Comparison of ENCODE assay signal across 8 mouse cellular contexts in genomic region chr9:20746017-20746660, GRCm38 (mm10). TPM values are rescaled to one million over a fixed set of nuclear protein-coding genes. Genes with fewer than 3 reads are reported as not detected.
A peak's percentile ranks its signal among the peaks of the same experiment; 100 is the strongest.
DNase-seq lines count a peak whose midpoint lies in the region; ATAC-seq and TF ChIP-seq lines count a peak whose summit lies in the region.
"Had no signal": no experiment of that assay in that cellular context is flagged by ENCODE, and none has a peak within 500 bp of the region (broad histone marks: within the 10 kb centered on the region; RNA-seq: fewer than 3 reads in every experiment).

Gene Olfm2, minus strand, starts transcription at chr9:20746349.

- H3K4me2 ChIP-seq in hindbrain, postnatal 0 days (ENCODE audit: low read depth, low read length), result peak within 1 kb of the TSS; percentile 87
- H3K4me2 ChIP-seq in liver, embryonic 14.5 days (ENCODE audit: low read depth), result peak within 1 kb of the TSS; percentile 49

- H3K9me3 ChIP-seq in embryonic facial prominence, embryonic 10.5 days, result no peaks in the 10 kb centered on the region
- H3K9me3 ChIP-seq in hindbrain, postnatal 0 days (ENCODE audit: low read length), result no peaks in the 10 kb centered on the region
- H3K9me3 ChIP-seq in liver, embryonic 14.5 days (ENCODE audit: control insufficient read depth, low read length), result no peaks in the 10 kb centered on the region

- no peak for DNase-seq in lung, adult 2 months
- DNase-seq in lung, postnatal 4 days, result no peak
- peak; percentile 82 for DNase-seq in embryonic facial prominence, embryonic 10.5 days (ENCODE audit: low spot score)
- peak; percentile 69 for DNase-seq in hindbrain, postnatal 0 days (ENCODE audit: low spot score)
- no peak for DNase-seq in liver, embryonic 14.5 days (ENCODE audit: low read depth in 3 of 3, low spot score in 3 of 3)
- no peak for DNase-seq in urinary bladder, postnatal 10 days (ENCODE audit: low spot score)

- H3K27me3 ChIP-seq in embryonic facial prominence, embryonic 10.5 days (replicated peaks; ENCODE audit: low read depth, poor library complexity, severe bottlenecking), result peaks cover 72% of the 10 kb centered on the region
- no peaks in the 10 kb centered on the region for H3K27me3 ChIP-seq in hindbrain, postnatal 0 days (ENCODE audit: insufficient read depth, low read length)
- H3K27me3 ChIP-seq in liver, embryonic 14.5 days (ENCODE audit: control insufficient read depth, insufficient read depth, low read length), result peaks cover 42% of the 10 kb centered on the region

- TF ChIP-seq EP300 in liver, embryonic 14.5 days (IDR thresholded peaks at IDR 0.05; ENCODE audit: low read depth), result no peak

- peak; percentile 49 for ATAC-seq in hindbrain, postnatal 0 days
- ATAC-seq in liver, embryonic 14.5 days (ENCODE audit: insufficient read depth), result no peak
- ATAC-seq in granulocyte monocyte progenitor cell, adult 5-6 weeks (replicated peaks; ENCODE audit: poor library complexity, severe bottlenecking), result no peak

- no peak within 1 kb of the TSS for H3K4me3 ChIP-seq in lung, adult 2 months (replicated peaks; ENCODE audit: extremely low read depth, low read depth, low read length)
- H3K4me3 ChIP-seq in embryonic facial prominence, embryonic 10.5 days, result peak within 1 kb of the TSS; percentile 67
- peak within 1 kb of the TSS; percentile 75 for H3K4me3 ChIP-seq in hindbrain, postnatal 0 days (ENCODE audit: low read length)
- H3K4me3 ChIP-seq in liver, embryonic 14.5 days (ENCODE audit: insufficient read depth in 1 of 2, low read depth in 2 of 2, low read length in 2 of 2), result peak within 1 kb of the TSS in 1 of 2 experiments; percentile 32; a peak in 2 of 4 replicates

- H3K27ac ChIP-seq in embryonic facial prominence, embryonic 10.5 days (replicated peaks), result peak within 1 kb of the TSS; percentile 76
- peak within 1 kb of the TSS; percentile 74; the same call in 1 of the 2 replicates for H3K27ac ChIP-seq in hindbrain, postnatal 0 days
- no peak within 1 kb of the TSS for H3K27ac ChIP-seq in liver, embryonic 14.5 days

- H3K36me3 ChIP-seq in embryonic facial prominence, embryonic 10.5 days (replicated peaks), result no peaks in the 10 kb centered on the region
- no peaks in the 10 kb centered on the region for H3K36me3 ChIP-seq in hindbrain, postnatal 0 days (ENCODE audit: insufficient read depth, low read length)
- H3K36me3 ChIP-seq in liver, embryonic 14.5 days (replicated peaks; ENCODE audit: control insufficient read depth, insufficient read depth, low read depth), result no peaks in the 10 kb centered on the region

- 1% methylated on average over 50 of the region's 50 CpGs for WGBS in lung, adult 2 months
- WGBS in embryonic facial prominence, embryonic 10.5 days, result under 1% methylated on average over 49 of the region's 50 CpGs
- WGBS in hindbrain, postnatal 0 days, result under 1% methylated on average over 42 of the region's 50 CpGs
- 2% methylated on average over 28 of the region's 50 CpGs for WGBS in liver, embryonic 14.5 days (ENCODE audit: insufficient replicate concordance)

- H3K4me1 ChIP-seq in lung, adult 2 months (ENCODE audit: control insufficient read depth, insufficient read depth, low read length), result no peaks in the 10 kb centered on the region
- H3K4me1 ChIP-seq in embryonic facial prominence, embryonic 10.5 days, result peaks cover 30% of the 10 kb centered on the region
- peaks cover 3% of the 10 kb centered on the region; the same call in 1 of the 2 replicates for H3K4me1 ChIP-seq in hindbrain, postnatal 0 days (ENCODE audit: insufficient read depth, low read length)
- peaks cover 9 to 16% of the 10 kb centered on the region in 2 experiments for H3K4me1 ChIP-seq in liver, embryonic 14.5 days (replicated peaks; ENCODE audit: control insufficient read depth in 2 of 2, insufficient read depth in 2 of 2, low read length in 1 of 2)

- no peak for TF ChIP-seq CTCF in lung, adult 2 months (IDR thresholded peaks at IDR 0.05; ENCODE audit: insufficient read depth, low read length)
- TF ChIP-seq CTCF in hindbrain, postnatal 0 days (IDR thresholded peaks at IDR 0.05; ENCODE audit: low read depth), result no peak
- TF ChIP-seq CTCF in liver, embryonic 14.5 days (IDR thresholded peaks at IDR 0.05; ENCODE audit: low read depth), result no peak

- no peak for TF ChIP-seq POLR2A in lung, adult 2 months (IDR thresholded peaks at IDR 0.05; ENCODE audit: borderline replicate concordance, extremely low read depth, low read depth, low read length)

- H3K9ac ChIP-seq in hindbrain, postnatal 0 days (replicated peaks; ENCODE audit: low read length), result peak within 1 kb of the TSS; percentile 85
- H3K9ac ChIP-seq in liver, embryonic 14.5 days (replicated peaks), result no peak within 1 kb of the TSS

RNA-seq across cellular contexts. Expression of gene Olfm2, which starts in this region (rescaled TPM):
- polyA plus RNA-seq in lung, adult 2 months (2012; rRNA removed), result 14.2 and 15.2 TPM in 2 replicates
- polyA plus RNA-seq in embryonic facial prominence, embryonic 10.5 days (2016; fragmentation: Nextera tagmentation; extraction: Ambion mirVana), result 13.1 and 20.1 TPM in 2 replicates
- total RNA-seq in hindbrain, postnatal 0 days (2014; rRNA removed), result 317 and 346 TPM in 2 replicates
- 190 and 213 TPM in 2 replicates for polyA plus RNA-seq in hindbrain, postnatal 0 days (2015; fragmentation: Nextera tagmentation; extraction: Ambion mirVana)
- 0.06 and 0.18 TPM in 2 replicates for polyA plus RNA-seq in liver, embryonic 14.5 days (2012; rRNA removed)
- polyA plus RNA-seq in liver, embryonic 14.5 days (2014; fragmentation: Nextera tagmentation; extraction: Ambion mirVana), result 0.10 TPM in 1 of 2 replicates, not detected in the other
- total RNA-seq in granulocyte monocyte progenitor cell, adult 5-6 weeks (2014; fragmentation: Nextera tagmentation), result not detected in 2 replicates
- total RNA-seq in granulocyte monocyte progenitor cell, adult 5-6 weeks (2017), result 0.09 TPM in 1 of 2 replicates, not detected in the other
- total RNA-seq: common myeloid progenitor, adult 5-6 weeks had no signal

Comparison
In these comparisons a context has a peak if more than half of its experiments do, and no peak if none do; other contexts are left out.
1. RNA of gene Olfm2 (total RNA-seq): 317 to 346 TPM in hindbrain, postnatal 0 days; 0.09 TPM in granulocyte monocyte progenitor cell, adult 5-6 weeks; every median in the first group is over 100 times any median in the second.
2. DNase-seq: peak in embryonic facial prominence, embryonic 10.5 days (single experiment) and hindbrain, postnatal 0 days (single experiment); none in lung, adult 2 months (single experiment), lung, postnatal 4 days (0 of 2), liver, embryonic 14.5 days (0 of 3) and urinary bladder, postnatal 10 days (single experiment).